Mouse (Mus musculus): ENCODE measurements around the gene Prlhr. TPM values are rescaled to one million over a fixed set of nuclear protein-coding genes. Genes with fewer than 3 reads are reported as not detected.
A peak's percentile ranks its signal among the peaks of the same experiment; 100 is the strongest.

Gene Prlhr
- polyA plus RNA-seq, 1 experiment from 2014 or later: not detected

DNA sequence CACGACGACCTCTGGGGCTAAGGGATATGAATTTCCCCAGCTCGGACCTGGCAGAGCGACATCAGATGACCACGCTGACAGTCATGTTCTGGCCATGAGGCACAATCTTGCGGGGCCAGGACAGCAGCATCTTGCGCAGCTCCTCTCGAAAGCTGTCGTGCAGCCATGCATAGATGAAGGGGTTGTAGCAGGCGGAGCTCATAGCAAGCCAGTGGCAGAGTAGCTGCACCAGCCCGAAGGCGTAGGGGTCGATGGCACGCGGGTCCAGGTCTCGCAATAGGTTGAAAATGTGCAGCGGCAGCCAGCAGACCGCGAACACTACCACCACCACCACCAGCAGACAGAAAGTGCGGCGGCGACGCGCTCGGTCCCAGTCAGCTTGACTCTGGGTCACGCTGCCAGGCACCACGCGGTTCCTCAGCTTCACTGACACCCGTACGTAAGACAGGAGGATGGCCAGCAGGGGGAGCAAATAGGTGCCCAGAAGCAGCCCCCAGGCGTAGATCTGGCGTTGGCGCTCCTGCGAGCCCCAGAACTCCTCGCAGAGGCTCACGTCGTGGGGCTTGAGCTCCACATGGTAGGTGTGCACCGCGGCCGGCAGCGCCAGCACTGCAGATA is 1.0 kb downstream of the Prlhr start:
- ATAC-seq (ENCODE audit: low read depth): peak; percentile 63; the same call in 1 of the 2 replicates
- 5% methylated on average over 41 of the region's 41 CpGs for WGBS (ENCODE audit: insufficient replicate concordance)

DNA sequence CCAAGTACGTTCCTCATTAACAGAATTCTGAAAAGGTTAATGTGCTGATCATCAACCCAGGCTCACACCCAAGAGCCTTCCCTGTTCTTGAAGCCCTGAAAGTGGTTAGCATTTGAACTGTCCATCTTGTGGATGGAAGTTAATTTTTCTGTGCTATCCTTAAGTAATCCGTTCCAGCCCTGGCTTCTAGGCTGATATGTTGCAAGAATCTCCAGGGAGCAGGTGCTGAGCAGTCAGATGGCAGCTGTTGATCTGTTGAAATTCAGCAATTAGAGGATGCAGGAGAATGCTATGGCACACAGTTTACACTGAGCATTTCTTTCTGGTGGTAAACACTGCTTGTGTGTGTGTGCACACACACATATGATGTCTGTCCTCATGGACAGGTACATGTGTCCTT is 2.4 kb downstream of the Prlhr start:
- 43% methylated on average over 2 of the region's 2 CpGs for WGBS (ENCODE audit: insufficient replicate concordance)
- no peak for DNase-seq

More for the DNA sequence above, 1.0 kb downstream of the Prlhr start:
- peak overlapping the region; percentile 42 for H3K4me2 ChIP-seq
- no peaks in the 10 kb centered on the region for H3K9me3 ChIP-seq (replicated peaks)
- H3K4me1 ChIP-seq (replicated peaks): peaks cover 4% of the 10 kb centered on the region
- no peak overlapping the region for H3K9ac ChIP-seq
- peak; percentile 32 for DNase-seq
- peaks cover 41% of the 10 kb centered on the region for H3K27me3 ChIP-seq
- no peaks in the 10 kb centered on the region for H3K36me3 ChIP-seq
- H3K4me3 ChIP-seq (replicated peaks): peak overlapping the region; percentile 8; the same call in 1 of the 2 replicates
- no peak overlapping the region for H3K27ac ChIP-seq

DNA sequence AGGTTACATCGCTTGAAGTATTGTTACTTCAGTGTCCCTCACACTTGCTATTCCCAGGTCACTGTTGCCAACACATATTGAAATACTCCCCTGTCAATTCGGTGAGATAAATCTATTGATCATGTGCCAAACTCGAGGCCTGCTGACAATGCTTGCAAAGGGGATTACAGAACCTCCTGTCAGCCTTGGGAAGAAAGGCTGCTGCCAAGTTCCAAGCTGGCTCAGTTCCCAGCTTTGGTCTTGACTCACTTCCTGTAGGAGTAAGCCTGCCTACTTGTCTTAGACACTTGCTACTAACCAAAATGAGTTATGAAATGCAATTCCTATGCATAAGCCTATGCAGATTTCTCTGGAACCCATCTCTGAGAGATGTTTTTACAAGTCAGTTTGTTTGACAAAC is 4.2 kb downstream of the Prlhr start:
- Histone ChIP-seq H3K4me3 (replicated peaks) (no peak overlapping the region), H3K27me3 (peaks cover 41% of the 10 kb centered on the region), H3K9me3 (replicated peaks) (no peaks in the 10 kb centered on the region), H3K4me1 (replicated peaks) (peaks cover 4% of the 10 kb centered on the region), H3K9ac (no peak overlapping the region), H3K4me2 (no peak overlapping the region), H3K36me3 (no peaks in the 10 kb centered on the region), H3K27ac (no peak overlapping the region)
- WGBS (ENCODE audit: insufficient replicate concordance): 25% methylated on average over 3 of the region's 3 CpGs
- DNase-seq (no peak), ATAC-seq (ENCODE audit: low read depth) (no peak)

More for the DNA sequence above, 2.4 kb downstream of the Prlhr start:
- Histone ChIP-seq H3K27me3 (peaks cover 41% of the 10 kb centered on the region), H3K9me3 (replicated peaks) (no peaks in the 10 kb centered on the region), H3K36me3 (no peaks in the 10 kb centered on the region), H3K4me3 (replicated peaks) (no peak overlapping the region), H3K4me1 (replicated peaks) (peaks cover 4% of the 10 kb centered on the region), H3K9ac (no peak overlapping the region), H3K27ac (no peak overlapping the region), H3K4me2 (no peak overlapping the region)
- ATAC-seq (ENCODE audit: low read depth): no peak

DNA sequence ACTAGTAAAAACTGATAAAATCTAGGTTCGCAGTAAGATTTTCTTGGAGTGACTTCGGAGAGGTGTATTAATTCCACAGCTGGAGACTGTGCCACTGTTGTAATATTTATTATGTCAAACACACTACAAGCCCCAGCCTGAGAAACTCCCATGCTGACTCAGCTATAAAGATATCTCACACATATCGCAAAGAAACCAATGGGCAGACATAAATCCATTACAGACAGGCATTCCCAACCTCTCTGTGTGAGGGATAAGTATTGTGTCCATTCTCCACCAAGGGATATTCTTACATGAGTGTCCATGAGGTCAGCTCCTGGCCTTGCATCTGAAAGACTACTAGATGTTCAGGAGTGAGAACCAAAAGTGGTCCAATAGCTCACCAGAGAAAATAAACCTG is 4.7 kb downstream of the Prlhr start:
- no peak overlapping the region for H3K4me3 ChIP-seq (replicated peaks)
- WGBS (ENCODE audit: insufficient replicate concordance): 66% methylated on average over 3 of the region's 3 CpGs
- H3K4me1 ChIP-seq (replicated peaks): peaks cover 4% of the 10 kb centered on the region
- no peak overlapping the region for H3K27ac ChIP-seq
- ATAC-seq (ENCODE audit: low read depth) (no peak), DNase-seq (no peak)
- H3K9me3 ChIP-seq (replicated peaks): no peaks in the 10 kb centered on the region
- no peaks in the 10 kb centered on the region for H3K36me3 ChIP-seq
- peaks cover 37% of the 10 kb centered on the region for H3K27me3 ChIP-seq
- no peak overlapping the region for H3K4me2 ChIP-seq
- no peak overlapping the region for H3K9ac ChIP-seq

DNA sequence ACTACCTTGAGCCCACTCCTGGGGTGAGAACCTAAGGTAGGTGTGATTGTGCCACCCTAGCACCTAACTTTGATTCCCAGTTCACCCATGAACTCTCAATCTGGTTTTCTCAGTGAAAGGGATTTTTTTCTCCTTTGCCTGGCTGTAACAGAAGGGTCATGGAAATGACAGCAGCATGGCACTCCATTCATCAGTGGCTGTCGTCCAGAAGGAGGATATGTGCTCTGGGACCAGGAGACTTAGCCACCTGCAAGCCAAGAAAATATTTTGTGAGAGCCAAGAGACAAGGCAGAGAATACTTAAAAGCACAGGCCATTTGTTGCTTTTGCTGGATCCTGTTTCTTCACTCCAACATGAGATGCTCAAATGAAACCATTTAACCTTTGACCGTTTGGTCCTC is 6.6 kb downstream of the Prlhr start:
- H3K36me3 ChIP-seq: no peaks in the 10 kb centered on the region
- no peak overlapping the region for H3K4me3 ChIP-seq (replicated peaks)
- WGBS (ENCODE audit: insufficient replicate concordance): 44% methylated on average over 2 of the region's 2 CpGs
- no peaks in the 10 kb centered on the region for H3K9me3 ChIP-seq (replicated peaks)
- no peak overlapping the region for H3K4me2 ChIP-seq
- H3K27ac ChIP-seq: no peak overlapping the region
- peaks cover 18% of the 10 kb centered on the region for H3K27me3 ChIP-seq
- no peak overlapping the region for H3K9ac ChIP-seq
- no peak for ATAC-seq (ENCODE audit: low read depth)
- no peaks in the 10 kb centered on the region for H3K4me1 ChIP-seq (replicated peaks)
- no peak for DNase-seq

DNA sequence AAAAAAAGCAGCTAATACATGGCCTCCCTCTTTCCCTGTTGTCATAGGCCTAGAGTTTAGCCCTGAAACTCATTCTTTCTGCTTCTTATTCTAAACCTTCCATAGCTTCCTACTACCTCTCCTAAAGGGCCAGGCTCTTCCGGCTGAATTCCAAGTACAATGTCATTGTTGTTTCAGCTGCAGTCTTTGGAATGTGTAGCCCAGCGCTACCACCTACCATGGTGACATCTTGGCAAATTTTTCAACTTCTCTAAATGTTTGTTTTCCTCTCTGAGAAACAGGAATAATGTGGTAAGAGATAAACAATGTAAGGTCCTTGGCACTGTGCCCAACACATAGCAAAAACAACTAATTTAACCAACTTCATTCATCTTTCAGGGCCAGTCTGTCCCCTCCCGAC is 8.4 kb downstream of the Prlhr start:
- ATAC-seq (ENCODE audit: low read depth): no peak
- no peak overlapping the region for H3K9ac ChIP-seq
- 39% methylated on average over 3 of the region's 3 CpGs for WGBS (ENCODE audit: insufficient replicate concordance)
- no peak overlapping the region for H3K4me3 ChIP-seq (replicated peaks)
- H3K36me3 ChIP-seq: no peaks in the 10 kb centered on the region
- no peak overlapping the region for H3K27ac ChIP-seq
- H3K4me1 ChIP-seq (replicated peaks): no peaks in the 10 kb centered on the region
- no peak overlapping the region for H3K4me2 ChIP-seq
- 0 out of 2 replicates have a peak, but pooled peaks cover 6% of the 10 kb centered on the region for H3K27me3 ChIP-seq
- H3K9me3 ChIP-seq (replicated peaks): no peaks in the 10 kb centered on the region
- no peak for DNase-seq

DNA sequence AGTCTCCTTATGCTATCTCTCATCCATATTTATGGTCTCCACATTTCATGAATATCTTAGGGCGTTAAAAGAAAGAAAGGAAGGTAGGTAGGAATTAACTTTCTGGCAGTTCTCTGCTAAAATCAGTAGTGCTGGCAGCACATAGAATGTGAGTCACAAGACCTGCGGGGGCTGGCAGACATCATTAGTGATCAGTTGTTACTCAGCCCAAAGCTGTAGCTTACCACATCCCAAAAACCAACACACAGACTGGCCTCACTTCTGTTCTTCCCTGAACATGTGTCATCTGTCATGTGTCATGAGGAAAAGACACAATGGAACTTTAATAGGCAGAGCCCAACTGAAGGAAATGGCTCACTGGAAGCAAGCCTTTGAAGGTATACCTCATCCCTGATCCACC is 9.0 kb downstream of the Prlhr start:
- Histone ChIP-seq H3K9ac (no peak overlapping the region), H3K36me3 (no peaks in the 10 kb centered on the region), H3K4me1 (replicated peaks) (no peaks in the 10 kb centered on the region), H3K27ac (no peak overlapping the region), H3K27me3 (0 out of 2 replicates have a peak, but pooled peaks cover 5% of the 10 kb centered on the region), H3K4me2 (no peak overlapping the region), H3K4me3 (replicated peaks) (no peak overlapping the region), H3K9me3 (replicated peaks) (no peaks in the 10 kb centered on the region)
- 54% methylated on average over 2 of the region's 2 CpGs for WGBS (ENCODE audit: insufficient replicate concordance)
- DNase-seq (no peak), ATAC-seq (ENCODE audit: low read depth) (no peak)

DNA sequence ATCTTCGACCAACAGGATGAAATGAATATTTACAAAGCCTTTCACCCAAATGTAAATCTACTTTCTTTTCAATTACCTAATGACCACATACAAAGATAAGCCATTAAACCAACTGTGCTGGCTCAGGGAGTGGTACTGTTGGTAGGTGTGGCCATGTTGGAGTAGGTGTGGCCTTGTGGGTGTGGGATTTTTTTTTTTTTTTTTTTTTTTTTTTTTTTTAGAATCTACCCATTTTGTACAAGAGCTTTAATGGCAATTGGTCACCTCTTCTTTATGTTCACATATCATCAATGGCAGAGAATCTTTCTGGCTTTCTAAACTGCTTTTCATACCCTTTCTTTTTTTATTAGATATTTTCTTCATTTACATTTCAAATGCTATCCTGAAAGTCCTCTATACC is 12.3 kb downstream of the Prlhr start:
- H3K27me3 ChIP-seq: 0 out of 2 replicates have a peak, but pooled peaks cover 3% of the 10 kb centered on the region
- H3K27ac ChIP-seq: no peak overlapping the region
- H3K9me3 ChIP-seq (replicated peaks): no peaks in the 10 kb centered on the region
- ATAC-seq (ENCODE audit: low read depth): no peak
- no peak overlapping the region for H3K4me2 ChIP-seq
- WGBS (ENCODE audit: insufficient replicate concordance): 51% methylated on average over 1 of the region's 1 CpGs
- H3K36me3 ChIP-seq: no peaks in the 10 kb centered on the region
- no peak overlapping the region for H3K9ac ChIP-seq
- DNase-seq: no peak
- H3K4me1 ChIP-seq (replicated peaks): no peaks in the 10 kb centered on the region
- H3K4me3 ChIP-seq (replicated peaks): no peak overlapping the region

DNA sequence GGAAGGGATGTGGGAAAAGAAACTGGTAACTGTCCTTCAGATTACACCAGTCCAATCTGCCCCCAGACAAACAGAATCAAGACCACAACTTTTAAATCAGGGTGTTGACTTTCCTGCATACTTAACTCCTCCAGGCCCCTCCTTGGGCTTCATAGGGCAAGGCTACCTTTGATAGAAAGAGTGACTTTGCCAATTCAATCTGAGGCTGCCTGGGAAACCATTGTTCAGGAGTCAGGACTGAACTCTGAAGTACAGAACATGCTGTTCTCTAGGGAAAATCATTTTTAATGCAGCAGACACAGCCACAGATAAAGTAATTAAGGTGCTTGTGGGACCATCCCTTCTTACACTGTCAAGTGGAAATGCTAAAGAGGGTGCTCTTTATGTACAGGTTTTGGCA is 27.6 kb downstream of the Prlhr start:
- DNase-seq (no peak), ATAC-seq (ENCODE audit: low read depth) (no peak)
- Histone ChIP-seq H3K4me3 (replicated peaks) (no peak overlapping the region), H3K4me2 (no peak overlapping the region), H3K9me3 (replicated peaks) (no peaks in the 10 kb centered on the region), H3K4me1 (replicated peaks) (no peaks in the 10 kb centered on the region), H3K36me3 (no peaks in the 10 kb centered on the region), H3K27ac (no peak overlapping the region), H3K9ac (no peak overlapping the region), H3K27me3 (no peaks in the 10 kb centered on the region)

DNA sequence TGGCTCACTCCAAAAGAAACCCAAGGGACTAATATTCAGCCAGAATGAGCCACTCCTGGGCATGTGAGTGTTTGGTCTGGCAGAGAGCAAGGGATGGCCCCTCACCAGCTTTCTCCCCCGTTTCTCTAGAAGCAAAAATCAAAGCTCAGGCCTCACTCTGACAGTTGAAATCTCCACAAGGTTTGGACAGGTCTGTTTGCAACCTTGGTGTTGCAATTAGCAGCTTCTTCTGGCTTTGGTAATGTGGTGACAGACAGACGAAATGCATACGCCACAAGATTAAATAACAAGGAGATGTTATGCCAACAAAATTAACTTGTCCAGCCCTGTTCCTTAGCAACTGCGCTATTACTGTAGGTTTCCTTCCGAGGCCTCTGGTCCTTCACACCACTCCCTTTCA is 28.0 kb downstream of the Prlhr start:
- ATAC-seq (ENCODE audit: low read depth): no peak
- H3K27ac ChIP-seq: no peak overlapping the region
- no peaks in the 10 kb centered on the region for H3K9me3 ChIP-seq (replicated peaks)
- no peaks in the 10 kb centered on the region for H3K36me3 ChIP-seq
- no peaks in the 10 kb centered on the region for H3K4me1 ChIP-seq (replicated peaks)
- DNase-seq: no peak
- no peaks in the 10 kb centered on the region for H3K27me3 ChIP-seq
- no peak overlapping the region for H3K4me2 ChIP-seq
- WGBS (ENCODE audit: insufficient replicate concordance): 51% methylated on average over 5 of the region's 5 CpGs
- H3K9ac ChIP-seq: no peak overlapping the region
- no peak overlapping the region for H3K4me3 ChIP-seq (replicated peaks)

DNA sequence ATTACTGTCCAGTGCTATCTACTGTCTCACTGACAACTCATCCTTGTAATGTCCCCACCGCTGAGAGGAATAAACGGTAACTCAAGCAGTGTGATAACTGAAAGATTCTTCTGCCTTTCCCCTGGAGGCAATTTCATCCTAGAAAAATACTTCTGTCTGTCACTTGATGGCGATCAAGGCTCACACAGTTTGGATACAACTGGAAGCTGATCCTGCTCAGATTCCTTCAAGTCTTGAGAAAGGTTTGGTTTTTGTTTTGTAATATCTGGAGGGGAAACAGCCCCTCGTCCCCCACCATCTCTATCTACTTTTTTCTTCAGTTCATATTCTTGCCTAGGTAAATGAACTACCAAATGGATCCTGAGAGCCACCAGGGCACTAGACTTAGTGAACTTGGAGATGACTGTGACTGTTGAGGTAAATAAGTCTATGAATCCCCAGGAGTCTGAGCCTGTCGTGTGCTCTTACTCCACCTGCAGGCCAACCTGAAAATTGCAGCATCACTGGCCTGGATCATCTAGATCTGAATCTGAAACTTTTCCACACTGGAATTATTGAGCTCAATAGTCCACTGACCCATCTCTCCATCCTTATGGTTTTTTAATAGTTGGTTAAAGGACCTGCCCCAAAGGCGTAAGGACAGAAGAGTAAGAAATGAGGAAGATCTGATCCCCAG is 30.4 kb downstream of the Prlhr start:
- Histone ChIP-seq H3K4me2 (no peak overlapping the region), H3K4me1 (replicated peaks) (no peaks in the 10 kb centered on the region), H3K9ac (no peak overlapping the region), H3K4me3 (replicated peaks) (no peak overlapping the region), H3K27me3 (no peaks in the 10 kb centered on the region), H3K36me3 (no peaks in the 10 kb centered on the region), H3K27ac (no peak overlapping the region), H3K9me3 (replicated peaks) (no peaks in the 10 kb centered on the region)
- DNase-seq: no peak
- 41% methylated on average over 6 of the region's 6 CpGs for WGBS (ENCODE audit: insufficient replicate concordance)
- no peak for ATAC-seq (ENCODE audit: low read depth)
